Mouse (Mus musculus): Measurements from ENCODE around the gene Map3k21. TPM values are rescaled to one million over a fixed set of nuclear protein-coding genes. Genes with fewer than 3 reads are reported as not detected.

Map3k21 gene
- polyA plus RNA-seq, 1 experiment from 2014 or later, result 0.03 TPM

DNA sequence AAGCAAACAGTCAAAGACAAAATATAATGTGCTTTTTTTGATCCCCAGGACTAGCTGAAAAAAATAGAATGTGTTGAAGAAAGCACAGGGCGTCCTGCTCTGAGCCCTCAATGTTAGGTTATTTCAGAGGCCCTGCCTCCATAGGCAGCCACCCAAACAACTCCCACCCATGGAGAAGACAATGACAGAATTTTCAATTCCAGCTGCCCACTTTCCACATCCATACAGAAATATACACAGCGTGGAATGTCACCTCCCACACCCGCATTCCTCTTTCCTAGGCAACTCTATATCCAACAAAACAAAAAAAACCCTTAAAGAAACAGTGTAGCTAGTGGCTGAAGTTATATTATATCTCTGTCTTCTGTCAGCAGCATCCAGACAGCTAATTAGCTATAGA is 61.1 kb downstream of the Map3k21 start:
- 73% methylated on average over 3 of the region's 3 CpGs for WGBS
- Histone ChIP-seq H3K27me3 (ENCODE audit: control insufficient read depth, insufficient read depth, low read length) (no peaks in the 10 kb centered on the region), H3K36me3 (ENCODE audit: control insufficient read depth, insufficient read depth, low read length) (no peaks in the 10 kb centered on the region), H3K9me3 (ENCODE audit: control insufficient read depth, low read length) (no peaks in the 10 kb centered on the region), H3K4me3 (ENCODE audit: low read depth, low read length) (no peak overlapping the region), H3K27ac (ENCODE audit: low read depth, low read length) (no peak overlapping the region), H3K4me2 (no peak overlapping the region), H3K9ac (ENCODE audit: low read length) (no peak overlapping the region), H3K4me1 (ENCODE audit: control insufficient read depth, insufficient read depth, low read length) (no peaks in the 10 kb centered on the region)
- DNase-seq (ENCODE audit: low spot score, missing footprints) (peak; percentile 53), ATAC-seq (ENCODE audit: low FRiP score) (no peak)

DNA sequence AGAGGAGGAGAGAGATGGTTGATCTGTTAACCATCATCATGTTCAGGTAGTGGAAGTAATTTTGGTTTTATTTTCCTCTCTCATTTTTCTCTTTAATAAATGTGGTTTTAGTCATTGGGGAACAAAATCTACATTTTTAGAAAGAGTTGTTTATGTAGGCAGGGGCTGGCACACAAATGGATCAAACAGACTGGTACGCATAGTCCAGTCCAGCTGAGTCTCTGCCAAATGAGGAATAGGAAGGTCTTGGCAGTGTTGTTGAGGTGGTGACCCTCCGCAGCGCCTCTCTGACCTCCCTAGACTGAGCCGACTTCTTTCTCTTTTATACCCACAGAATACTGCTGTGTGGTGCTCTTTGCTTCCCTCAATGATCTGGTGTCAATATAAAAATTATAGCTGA is 65.7 kb downstream of the Map3k21 start:
- H3K36me3 ChIP-seq (ENCODE audit: control insufficient read depth, insufficient read depth, low read length), result no peaks in the 10 kb centered on the region
- DNase-seq (ENCODE audit: low spot score, missing footprints) (peak; percentile 78), ATAC-seq (ENCODE audit: low FRiP score) (no peak)
- whole genome bisulfite sequencing, result 88% methylated on average over 4 of the region's 4 CpGs
- H3K27ac ChIP-seq (ENCODE audit: low read depth, low read length), result no peak overlapping the region
- H3K4me2 ChIP-seq, result no peak overlapping the region
- no peak overlapping the region for H3K9ac ChIP-seq (ENCODE audit: low read length)
- H3K4me1 ChIP-seq (ENCODE audit: control insufficient read depth, insufficient read depth, low read length), result no peaks in the 10 kb centered on the region
- H3K27me3 ChIP-seq (ENCODE audit: control insufficient read depth, insufficient read depth, low read length), result no peaks in the 10 kb centered on the region
- H3K9me3 ChIP-seq (ENCODE audit: control insufficient read depth, low read length), result no peaks in the 10 kb centered on the region
- H3K4me3 ChIP-seq (ENCODE audit: low read depth, low read length), result no peak overlapping the region

DNA sequence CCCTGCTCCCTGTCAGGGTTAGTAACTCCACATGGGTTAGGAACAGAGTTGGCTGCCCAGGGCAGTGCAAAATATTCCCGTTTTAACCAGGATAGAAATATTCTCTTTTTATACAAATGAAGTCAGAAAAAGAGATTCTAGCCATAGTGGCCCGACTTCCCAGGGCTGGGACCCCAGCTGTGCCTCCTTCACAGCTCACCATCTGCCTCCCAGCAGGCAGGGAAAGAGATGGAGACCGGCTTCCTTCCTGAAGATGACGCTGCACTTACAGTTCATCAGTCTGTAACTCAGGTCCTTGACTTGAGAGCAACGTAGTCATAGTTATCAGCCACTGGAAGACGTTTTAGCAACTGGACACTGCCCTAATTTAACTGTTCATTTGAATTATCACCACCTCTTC is 70.6 kb downstream of the Map3k21 start:
- Histone ChIP-seq H3K36me3 (ENCODE audit: control insufficient read depth, insufficient read depth, low read length) (no peaks in the 10 kb centered on the region), H3K27ac (ENCODE audit: low read depth, low read length) (no peak overlapping the region), H3K4me2 (no peak overlapping the region), H3K4me3 (ENCODE audit: low read depth, low read length) (no peak overlapping the region), H3K9me3 (ENCODE audit: control insufficient read depth, low read length) (no peaks in the 10 kb centered on the region), H3K27me3 (ENCODE audit: control insufficient read depth, insufficient read depth, low read length) (no peaks in the 10 kb centered on the region), H3K4me1 (ENCODE audit: control insufficient read depth, insufficient read depth, low read length) (no peaks in the 10 kb centered on the region), H3K9ac (ENCODE audit: low read length) (no peak overlapping the region)
- ATAC-seq (ENCODE audit: low FRiP score) (no peak), DNase-seq (ENCODE audit: low spot score, missing footprints) (peak; percentile 19)
- 38% methylated on average over 6 of the region's 6 CpGs for whole genome bisulfite sequencing

DNA sequence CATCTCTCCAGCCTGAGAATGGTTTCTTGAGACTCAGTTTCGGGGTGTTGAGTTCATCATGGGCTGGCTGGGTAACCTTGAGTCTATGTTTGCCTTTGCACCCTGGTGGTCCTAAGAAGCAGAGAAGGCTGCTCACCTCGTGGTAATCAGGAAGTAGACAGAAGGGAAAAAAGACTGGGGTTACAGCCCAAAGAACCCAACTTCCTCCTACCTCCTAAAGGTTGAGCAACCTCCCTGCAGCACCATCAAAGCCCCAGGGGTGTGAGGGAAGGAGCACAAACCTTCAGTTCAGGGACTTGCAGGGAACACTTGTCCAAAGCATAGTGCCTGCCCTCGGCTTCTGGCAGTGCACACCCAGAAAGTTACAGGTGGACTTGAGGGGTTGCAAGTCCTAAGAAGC is 73.3 kb downstream of the Map3k21 start:
- Histone ChIP-seq H3K36me3 (ENCODE audit: control insufficient read depth, insufficient read depth, low read length) (no peaks in the 10 kb centered on the region), H3K27ac (ENCODE audit: low read depth, low read length) (no peak overlapping the region), H3K9me3 (ENCODE audit: control insufficient read depth, low read length) (no peaks in the 10 kb centered on the region), H3K27me3 (ENCODE audit: control insufficient read depth, insufficient read depth, low read length) (no peaks in the 10 kb centered on the region), H3K4me1 (ENCODE audit: control insufficient read depth, insufficient read depth, low read length) (peaks cover 8% of the 10 kb centered on the region), H3K4me3 (ENCODE audit: low read depth, low read length) (no peak overlapping the region), H3K9ac (ENCODE audit: low read length) (no peak overlapping the region), H3K4me2 (no peak overlapping the region)
- DNase-seq (ENCODE audit: low spot score, missing footprints) (no peak), ATAC-seq (ENCODE audit: low FRiP score) (no peak)
- whole genome bisulfite sequencing, result 76% methylated on average over 3 of the region's 3 CpGs

DNA sequence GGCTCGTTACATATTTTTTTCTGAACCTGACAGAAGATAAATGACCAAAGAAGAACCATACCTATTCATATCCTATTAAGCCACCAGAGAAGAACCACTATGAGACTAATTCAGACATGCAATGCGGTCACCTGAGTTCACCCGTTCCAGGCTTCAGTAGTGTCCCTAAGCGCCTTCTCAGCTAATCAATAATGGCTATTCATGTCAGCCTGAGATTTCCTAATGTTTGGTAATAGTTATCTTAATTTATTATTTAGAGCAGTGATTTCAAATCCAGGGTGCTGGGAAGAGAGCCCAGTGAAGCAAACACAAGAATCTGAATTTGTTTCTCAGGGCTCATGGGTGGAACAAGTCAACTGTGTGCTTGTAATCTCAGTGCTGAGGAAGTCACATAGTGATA is 73.9 kb downstream of the Map3k21 start:
- Histone ChIP-seq H3K4me3 (ENCODE audit: low read depth, low read length) (no peak overlapping the region), H3K4me1 (ENCODE audit: control insufficient read depth, insufficient read depth, low read length) (peaks cover 8% of the 10 kb centered on the region), H3K27me3 (ENCODE audit: control insufficient read depth, insufficient read depth, low read length) (no peaks in the 10 kb centered on the region), H3K9me3 (ENCODE audit: control insufficient read depth, low read length) (no peaks in the 10 kb centered on the region), H3K36me3 (ENCODE audit: control insufficient read depth, insufficient read depth, low read length) (no peaks in the 10 kb centered on the region), H3K9ac (ENCODE audit: low read length) (no peak overlapping the region), H3K27ac (ENCODE audit: low read depth, low read length) (no peak overlapping the region), H3K4me2 (no peak overlapping the region)
- ATAC-seq (ENCODE audit: low FRiP score) (no peak), DNase-seq (ENCODE audit: low spot score, missing footprints) (no peak)
- 92% methylated on average over 4 of the region's 4 CpGs for WGBS

DNA sequence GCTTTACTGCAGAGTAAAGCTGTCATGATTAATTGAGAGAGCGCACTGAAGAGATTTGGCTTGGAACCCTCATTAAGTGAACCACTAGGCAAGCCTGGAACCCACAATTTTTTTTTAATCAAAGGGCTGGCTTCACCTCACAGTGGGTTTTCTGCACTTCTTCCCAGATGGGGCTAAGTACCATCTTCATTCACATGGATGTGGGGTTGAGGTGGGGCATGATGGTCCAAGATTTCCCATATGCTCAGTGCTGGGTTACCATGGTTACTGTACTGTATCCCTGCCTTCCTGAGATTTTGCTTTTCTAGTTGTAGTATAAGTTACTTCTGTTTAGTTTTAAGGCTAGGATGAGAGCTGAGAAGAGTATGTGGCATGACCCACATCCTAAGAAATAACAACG is 75.1 kb downstream of the Map3k21 start:
- no peaks in the 10 kb centered on the region for H3K9me3 ChIP-seq (ENCODE audit: control insufficient read depth, low read length)
- no peaks in the 10 kb centered on the region for H3K27me3 ChIP-seq (ENCODE audit: control insufficient read depth, insufficient read depth, low read length)
- no peaks in the 10 kb centered on the region for H3K36me3 ChIP-seq (ENCODE audit: control insufficient read depth, insufficient read depth, low read length)
- H3K4me2 ChIP-seq, result no peak overlapping the region
- no peak for DNase-seq (ENCODE audit: low spot score, missing footprints)
- H3K27ac ChIP-seq (ENCODE audit: low read depth, low read length), result no peak overlapping the region
- WGBS, result 90% methylated on average over 2 of the region's 2 CpGs
- H3K9ac ChIP-seq (ENCODE audit: low read length), result no peak overlapping the region
- H3K4me3 ChIP-seq (ENCODE audit: low read depth, low read length), result no peak overlapping the region
- peaks cover 8% of the 10 kb centered on the region for H3K4me1 ChIP-seq (ENCODE audit: control insufficient read depth, insufficient read depth, low read length)
- no peak for ATAC-seq (ENCODE audit: low FRiP score)

DNA sequence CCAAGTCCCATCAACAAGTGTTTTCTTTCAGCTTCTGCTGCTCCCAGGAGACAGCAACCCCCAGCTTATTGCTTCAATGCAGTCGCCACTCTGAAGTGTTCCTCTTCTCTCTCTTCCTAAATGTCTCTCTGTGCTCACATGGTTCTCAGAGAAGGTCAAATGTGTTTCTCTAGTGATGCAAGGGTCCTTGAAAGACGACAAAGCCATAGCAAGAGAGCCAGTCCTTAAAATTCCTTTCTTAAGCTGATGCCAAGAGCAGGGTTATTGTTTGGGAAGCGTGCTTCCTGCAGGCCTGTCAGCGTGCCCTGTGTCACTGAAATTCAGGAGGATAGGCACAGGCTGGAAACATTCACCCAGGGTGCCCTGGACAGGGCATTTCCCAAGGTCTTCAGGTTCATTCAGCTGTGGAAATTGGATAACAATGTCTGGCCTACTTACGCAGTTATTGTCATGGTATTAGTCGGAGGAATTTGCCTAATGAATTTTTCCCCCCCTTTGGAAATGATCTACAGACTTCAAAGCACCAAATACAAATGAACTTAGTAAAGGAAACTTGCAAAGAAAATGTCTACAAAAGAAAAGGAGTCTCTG is 76.8 kb downstream of the Map3k21 start:
- H3K4me3 ChIP-seq (ENCODE audit: low read depth, low read length), result no peak overlapping the region
- 24% methylated on average over 6 of the region's 6 CpGs for WGBS
- no peak overlapping the region for H3K4me2 ChIP-seq
- no peaks in the 10 kb centered on the region for H3K9me3 ChIP-seq (ENCODE audit: control insufficient read depth, low read length)
- ATAC-seq (ENCODE audit: low FRiP score) (no peak), DNase-seq (ENCODE audit: low spot score, missing footprints) (peak; percentile 69)
- no peak overlapping the region for H3K27ac ChIP-seq (ENCODE audit: low read depth, low read length)
- no peaks in the 10 kb centered on the region for H3K27me3 ChIP-seq (ENCODE audit: control insufficient read depth, insufficient read depth, low read length)
- peaks cover 8% of the 10 kb centered on the region for H3K4me1 ChIP-seq (ENCODE audit: control insufficient read depth, insufficient read depth, low read length)
- no peak overlapping the region for H3K9ac ChIP-seq (ENCODE audit: low read length)
- no peaks in the 10 kb centered on the region for H3K36me3 ChIP-seq (ENCODE audit: control insufficient read depth, insufficient read depth, low read length)

DNA sequence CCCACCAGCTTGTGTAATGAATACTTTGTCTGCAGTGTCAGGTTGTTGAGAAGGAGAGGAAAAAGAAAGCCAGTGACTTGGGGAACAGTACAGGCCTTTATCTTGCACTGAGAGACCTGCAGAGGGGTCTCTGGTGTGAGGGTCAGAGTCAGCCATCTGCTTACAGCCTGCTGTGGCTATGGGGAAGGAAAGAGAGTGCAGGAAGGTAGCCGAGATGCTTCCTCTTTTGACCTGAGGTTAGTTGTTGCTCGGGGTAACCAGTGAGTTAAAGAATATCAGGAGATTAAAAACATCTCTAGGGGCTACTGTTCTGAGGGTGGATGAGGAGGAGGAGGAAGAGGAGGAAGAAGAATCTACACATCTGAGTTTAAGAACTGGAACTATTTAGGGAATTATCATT is 77.7 kb downstream of the Map3k21 start:
- no peak overlapping the region for H3K9ac ChIP-seq (ENCODE audit: low read length)
- H3K4me1 ChIP-seq (ENCODE audit: control insufficient read depth, insufficient read depth, low read length), result peaks cover 8% of the 10 kb centered on the region
- ATAC-seq (ENCODE audit: low FRiP score) (no peak), DNase-seq (ENCODE audit: low spot score, missing footprints) (no peak)
- H3K36me3 ChIP-seq (ENCODE audit: control insufficient read depth, insufficient read depth, low read length), result no peaks in the 10 kb centered on the region
- H3K4me3 ChIP-seq (ENCODE audit: low read depth, low read length), result no peak overlapping the region
- WGBS, result 54% methylated on average over 2 of the region's 2 CpGs
- no peak overlapping the region for H3K27ac ChIP-seq (ENCODE audit: low read depth, low read length)
- no peaks in the 10 kb centered on the region for H3K27me3 ChIP-seq (ENCODE audit: control insufficient read depth, insufficient read depth, low read length)
- no peaks in the 10 kb centered on the region for H3K9me3 ChIP-seq (ENCODE audit: control insufficient read depth, low read length)
- no peak overlapping the region for H3K4me2 ChIP-seq

DNA sequence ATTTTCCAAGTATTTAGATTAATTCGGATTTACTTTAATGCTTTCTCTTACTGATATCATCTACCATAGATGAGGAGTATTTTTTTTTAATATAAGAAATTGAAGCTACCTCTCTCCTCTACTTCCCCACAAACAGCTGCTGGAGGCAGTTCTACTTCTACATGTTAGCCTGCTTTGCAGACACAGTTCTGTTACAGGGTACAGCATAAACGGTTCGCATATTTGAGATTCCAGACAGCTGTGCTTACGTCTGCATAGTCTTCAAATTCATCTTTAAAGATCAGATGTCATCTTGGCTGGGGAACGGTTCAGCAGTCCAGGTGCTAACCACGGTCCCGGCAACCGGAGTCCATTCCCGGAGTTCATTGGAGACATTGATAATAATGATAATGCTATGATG is 83.4 kb downstream of the Map3k21 start:
- ATAC-seq (ENCODE audit: low FRiP score) (no peak), DNase-seq (ENCODE audit: low spot score, missing footprints) (peak; percentile 53)
- H3K4me3 ChIP-seq (ENCODE audit: low read depth, low read length), result no peak overlapping the region
- no peak overlapping the region for H3K27ac ChIP-seq (ENCODE audit: low read depth, low read length)
- peaks cover 7% of the 10 kb centered on the region for H3K4me1 ChIP-seq (ENCODE audit: control insufficient read depth, insufficient read depth, low read length)
- WGBS, result 86% methylated on average over 9 of the region's 9 CpGs
- H3K9ac ChIP-seq (ENCODE audit: low read length), result no peak overlapping the region
- H3K27me3 ChIP-seq (ENCODE audit: control insufficient read depth, insufficient read depth, low read length), result peaks cover 23% of the 10 kb centered on the region
- H3K9me3 ChIP-seq (ENCODE audit: control insufficient read depth, low read length), result no peaks in the 10 kb centered on the region
- H3K4me2 ChIP-seq, result no peak overlapping the region
- H3K36me3 ChIP-seq (ENCODE audit: control insufficient read depth, insufficient read depth, low read length), result no peaks in the 10 kb centered on the region
